Mouse (Mus musculus): ENCODE measurements at regions not wholly inside any gene's neighbourhood (a gene's known extent, or its start where the extent isn't known, plus 50 kb on each side); places are given as distances from the start of the nearest gene placed in this dataset.

DNA sequence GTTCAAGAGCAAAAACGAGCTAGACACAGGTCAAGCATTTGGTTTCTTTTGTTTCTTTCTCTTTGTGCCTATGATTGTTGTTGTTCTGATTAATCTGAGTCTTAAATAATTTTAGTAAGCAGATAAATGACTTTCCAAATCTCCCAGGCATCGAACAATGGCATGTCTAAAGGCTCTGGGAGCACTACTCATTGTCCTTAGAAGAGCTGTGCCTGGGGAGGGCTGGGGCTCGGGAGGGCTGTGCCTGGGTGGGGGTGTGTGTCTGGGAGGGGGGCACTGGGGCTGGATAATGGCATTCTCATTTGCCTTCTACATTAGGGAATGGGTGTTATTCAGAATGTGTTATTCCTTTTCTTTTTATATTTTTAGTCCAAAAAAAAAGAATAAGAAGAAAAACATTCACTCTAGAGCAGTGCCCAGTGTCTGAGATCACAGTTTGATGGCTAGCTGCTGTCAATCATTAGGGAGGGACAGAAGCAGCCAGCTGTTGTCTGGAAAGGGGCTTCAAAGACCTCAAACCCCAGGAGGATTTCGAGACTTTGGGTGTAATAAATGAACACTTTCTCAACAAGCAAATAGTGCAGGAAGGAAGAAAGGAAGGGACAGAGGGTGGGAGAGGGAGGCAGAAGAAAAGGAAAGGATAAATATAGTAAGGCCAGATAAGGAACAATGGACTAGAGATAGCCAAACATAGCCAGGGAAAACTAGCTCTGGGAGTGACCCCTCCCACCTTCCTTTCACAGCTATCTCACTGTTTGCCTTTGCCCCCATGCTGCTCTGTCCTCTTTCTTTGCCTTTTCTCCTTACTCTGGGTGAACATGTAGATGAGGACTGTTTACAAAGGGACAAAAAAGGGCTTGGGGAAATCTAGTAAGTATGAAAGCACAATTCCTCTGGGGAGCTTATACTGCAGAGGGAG, 264.2 kb upstream of the Pcsk5 start:
- no peak overlapping the region for H3K4me2 ChIP-seq
- ATAC-seq (ENCODE audit: low FRiP score), result no peak
- 0 out of 2 replicates have a peak, but pooled peaks cover 4% of the 10 kb centered on the region for H3K27me3 ChIP-seq (replicated peaks)
- H3K36me3 ChIP-seq, result no peaks in the 10 kb centered on the region
- 21% methylated on average over 4 of the region's 4 CpGs for WGBS
- H3K27ac ChIP-seq (replicated peaks), result no peak overlapping the region
- H3K4me3 ChIP-seq (replicated peaks), result no peak overlapping the region
- H3K9me3 ChIP-seq (replicated peaks), result no peaks in the 10 kb centered on the region
- H3K4me1 ChIP-seq, result peaks cover 10% of the 10 kb centered on the region
- no peak overlapping the region for H3K9ac ChIP-seq (replicated peaks)

DNA sequence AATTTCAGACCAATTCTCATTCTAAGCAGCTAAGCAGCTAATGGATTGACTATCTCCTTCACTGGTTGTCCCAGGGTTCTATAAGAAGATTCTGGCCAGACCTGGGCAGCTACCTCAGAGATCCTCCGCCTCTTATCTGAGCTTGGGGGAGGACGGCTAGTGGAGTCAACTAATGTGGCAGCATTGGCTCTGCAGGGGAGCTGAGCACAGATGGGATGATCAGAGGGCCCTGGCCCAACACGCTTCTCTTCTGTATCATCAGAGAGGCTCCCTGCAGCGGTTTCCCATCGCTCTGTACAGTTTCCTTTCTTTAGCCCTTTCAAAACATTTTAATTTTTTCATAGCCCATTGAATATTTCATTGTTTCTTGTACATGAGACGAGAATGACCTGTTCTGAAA, 245.9 kb upstream of the Pcsk5 start:
- no peak overlapping the region for H3K4me2 ChIP-seq
- no peaks in the 10 kb centered on the region for H3K9me3 ChIP-seq (replicated peaks)
- no peak overlapping the region for H3K27ac ChIP-seq (replicated peaks)
- ATAC-seq (ENCODE audit: low FRiP score), result no peak
- H3K36me3 ChIP-seq, result no peaks in the 10 kb centered on the region
- 81% methylated on average over 6 of the region's 6 CpGs for WGBS
- no peak overlapping the region for H3K4me3 ChIP-seq (replicated peaks)
- H3K4me1 ChIP-seq, result no peaks in the 10 kb centered on the region
- no peak overlapping the region for H3K9ac ChIP-seq (replicated peaks)
- no peaks in the 10 kb centered on the region for H3K27me3 ChIP-seq (replicated peaks)

DNA sequence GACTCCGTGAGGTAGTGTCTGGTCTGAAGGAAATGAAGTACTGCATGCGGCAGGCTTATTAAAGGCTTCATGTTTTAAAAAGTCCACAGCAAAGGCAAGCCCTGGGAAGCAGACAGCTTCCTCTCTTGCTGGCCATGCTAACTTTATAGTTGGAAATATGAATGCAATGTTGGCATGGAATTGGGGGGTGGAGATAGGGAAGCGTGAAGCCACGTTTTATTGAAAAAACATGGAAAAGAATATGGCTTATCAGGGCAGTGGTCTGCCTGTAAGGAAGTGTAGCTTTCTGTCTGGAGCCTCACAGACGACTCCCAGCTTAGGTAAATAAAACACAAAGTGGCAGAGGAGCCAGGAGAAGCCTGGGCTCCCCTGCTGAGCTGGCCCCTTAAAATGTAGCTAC, 231.5 kb upstream of the Pcsk5 start:
- no peak overlapping the region for H3K9ac ChIP-seq (replicated peaks)
- H3K27me3 ChIP-seq (replicated peaks), result no peaks in the 10 kb centered on the region
- H3K36me3 ChIP-seq, result no peaks in the 10 kb centered on the region
- H3K4me3 ChIP-seq (replicated peaks), result no peak overlapping the region
- H3K4me1 ChIP-seq, result no peaks in the 10 kb centered on the region
- ATAC-seq (ENCODE audit: low FRiP score), result no peak
- H3K4me2 ChIP-seq, result no peak overlapping the region
- H3K9me3 ChIP-seq (replicated peaks), result no peaks in the 10 kb centered on the region
- 64% methylated on average over 5 of the region's 5 CpGs for WGBS
- H3K27ac ChIP-seq (replicated peaks), result no peak overlapping the region

DNA sequence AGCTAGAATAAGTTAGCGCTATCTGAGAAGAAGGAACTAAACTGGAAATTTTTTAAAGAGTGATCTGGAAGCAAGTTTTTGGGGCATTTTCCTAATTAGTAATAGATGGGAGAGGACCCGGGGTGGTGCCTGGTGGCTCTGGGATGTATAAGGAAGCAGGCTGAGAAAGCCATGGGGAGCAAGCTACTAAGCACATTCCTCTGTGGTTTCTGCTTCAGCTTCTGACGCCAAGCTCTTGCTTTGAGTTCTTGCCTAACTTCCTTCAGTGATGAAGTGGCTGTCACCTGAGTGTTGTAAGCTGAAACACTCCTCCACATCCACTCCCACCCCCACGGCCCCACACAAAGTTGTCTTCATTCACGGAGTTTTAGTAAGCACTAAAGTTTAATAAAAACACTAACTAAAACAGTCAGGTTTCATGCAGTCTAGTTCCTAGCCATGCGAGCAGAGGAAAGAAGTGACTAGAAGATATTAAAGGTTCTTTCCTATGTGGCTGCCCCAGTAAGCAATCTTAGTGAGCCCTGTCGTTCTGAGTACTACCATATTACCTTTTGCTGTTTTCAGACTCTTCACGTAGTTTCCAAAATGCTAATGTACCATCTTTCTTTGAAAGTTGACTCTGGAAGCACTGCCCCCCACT, 230.5 kb upstream of the Pcsk5 start:
- 88% methylated on average over 8 of the region's 8 CpGs for WGBS
- H3K4me2 ChIP-seq, result no peak overlapping the region
- no peak for ATAC-seq (ENCODE audit: low FRiP score)

GRCm38 (mm10) chr19:18057256-18057890, 219.9 kb upstream of the Pcsk5 start:
- no peak for ATAC-seq (ENCODE audit: low FRiP score)
- WGBS, result 60% methylated on average over 7 of the region's 7 CpGs

More for the DNA sequence above, 230.5 kb upstream of the Pcsk5 start:
- Histone ChIP-seq H3K9me3 (replicated peaks) (no peaks in the 10 kb centered on the region), H3K4me3 (replicated peaks) (no peak overlapping the region), H3K27me3 (replicated peaks) (no peaks in the 10 kb centered on the region), H3K27ac (replicated peaks) (no peak overlapping the region), H3K9ac (replicated peaks) (no peak overlapping the region), H3K36me3 (no peaks in the 10 kb centered on the region), H3K4me1 (no peaks in the 10 kb centered on the region)

DNA sequence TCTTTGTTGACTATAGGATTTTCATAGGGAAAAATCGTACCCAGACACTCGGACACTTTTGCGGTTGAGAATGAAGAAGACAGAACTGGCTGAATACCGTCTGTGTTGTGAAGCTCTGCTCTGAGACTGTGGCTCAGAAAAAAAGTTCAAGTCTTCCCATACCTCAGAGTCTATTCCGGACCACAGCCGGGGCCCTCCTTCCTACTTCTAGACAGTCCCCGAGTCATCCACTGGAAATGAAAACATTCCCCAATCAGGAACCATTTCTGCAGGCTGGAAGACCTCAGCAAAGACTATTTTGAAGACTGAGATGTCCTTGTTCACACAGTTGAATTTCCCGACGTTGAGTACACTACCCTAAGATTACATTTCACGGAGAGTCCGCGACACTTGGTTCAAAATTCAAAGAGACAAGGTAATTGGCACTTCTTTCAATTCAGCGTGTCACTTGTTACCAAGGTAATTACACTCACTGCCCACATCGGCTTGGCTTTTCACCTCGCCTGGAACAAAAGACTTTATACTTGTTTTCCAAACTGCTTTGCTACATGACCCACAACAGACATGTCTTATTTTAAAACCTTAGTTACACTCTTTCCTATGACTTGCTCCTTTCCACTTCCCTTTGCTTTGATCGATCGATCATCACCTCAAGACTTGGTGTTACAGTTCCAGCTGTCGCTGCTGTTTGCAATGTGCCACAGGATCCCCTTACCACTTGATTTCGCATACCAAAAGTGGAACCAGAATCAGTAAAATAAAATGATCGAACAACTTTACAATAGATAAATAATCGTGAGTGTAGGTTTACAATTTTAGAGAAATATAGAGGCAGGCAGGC, 219.2 kb upstream of the Pcsk5 start:
- no peaks in the 10 kb centered on the region for H3K27me3 ChIP-seq (replicated peaks)
- ATAC-seq (ENCODE audit: low FRiP score), result no peak
- H3K9ac ChIP-seq (replicated peaks), result no peak overlapping the region
- 51% methylated on average over 21 of the region's 21 CpGs for WGBS
- H3K9me3 ChIP-seq (replicated peaks), result no peaks in the 10 kb centered on the region
- H3K4me1 ChIP-seq, result no peaks in the 10 kb centered on the region
- H3K27ac ChIP-seq (replicated peaks), result no peak overlapping the region
- no peaks in the 10 kb centered on the region for H3K36me3 ChIP-seq
- H3K4me3 ChIP-seq (replicated peaks), result no peak overlapping the region
- H3K4me2 ChIP-seq, result no peak overlapping the region

More at GRCm38 (mm10) chr19:18057256-18057890, 219.9 kb upstream of the Pcsk5 start:
- Histone ChIP-seq H3K27me3 (replicated peaks) (no peaks in the 10 kb centered on the region), H3K36me3 (no peaks in the 10 kb centered on the region), H3K4me3 (replicated peaks) (no peak overlapping the region), H3K27ac (replicated peaks) (no peak overlapping the region), H3K4me2 (no peak overlapping the region), H3K4me1 (no peaks in the 10 kb centered on the region), H3K9me3 (replicated peaks) (no peaks in the 10 kb centered on the region), H3K9ac (replicated peaks) (no peak overlapping the region)

GRCm38 (mm10) chr19:18050353-18050752, 212.9 kb upstream of the Pcsk5 start:
- no peak overlapping the region for H3K9ac ChIP-seq (replicated peaks)
- H3K4me1 ChIP-seq, result no peaks in the 10 kb centered on the region
- no peak for ATAC-seq (ENCODE audit: low FRiP score)
- 90% methylated on average over 2 of the region's 2 CpGs for WGBS
- H3K9me3 ChIP-seq (replicated peaks), result no peaks in the 10 kb centered on the region
- no peak overlapping the region for H3K27ac ChIP-seq (replicated peaks)
- H3K36me3 ChIP-seq, result no peaks in the 10 kb centered on the region
- H3K4me3 ChIP-seq (replicated peaks), result no peak overlapping the region
- H3K27me3 ChIP-seq (replicated peaks), result no peaks in the 10 kb centered on the region
- H3K4me2 ChIP-seq, result no peak overlapping the region

DNA sequence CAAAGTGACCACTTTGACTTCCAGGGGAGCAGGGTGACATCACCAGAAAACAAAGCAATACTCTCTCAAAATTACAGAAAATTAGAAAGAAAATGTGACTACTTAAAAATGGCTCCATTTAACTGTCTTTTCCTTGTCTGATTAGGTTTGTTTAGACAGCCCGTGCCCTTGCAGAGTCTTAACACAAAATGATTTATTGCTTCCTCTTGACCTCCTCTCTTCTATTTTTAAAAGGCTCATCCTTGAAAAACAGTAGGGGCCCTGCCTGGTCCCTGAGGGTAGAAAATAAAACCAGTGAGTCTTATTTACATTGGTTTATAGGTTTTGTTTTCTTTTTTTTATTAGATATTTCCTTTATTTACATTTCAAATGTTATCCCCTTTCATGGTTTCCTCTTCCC, 196.8 kb upstream of the Pcsk5 start:
- WGBS, result 13% methylated on average over 1 of the region's 1 CpGs
- no peaks in the 10 kb centered on the region for H3K36me3 ChIP-seq

GRCm38 (mm10) chr19:18033599-18033998, 196.2 kb upstream of the Pcsk5 start:
- Histone ChIP-seq H3K27ac (replicated peaks) (no peak overlapping the region), H3K4me2 (no peak overlapping the region), H3K4me1 (no peaks in the 10 kb centered on the region), H3K9ac (replicated peaks) (no peak overlapping the region), H3K27me3 (replicated peaks) (no peaks in the 10 kb centered on the region), H3K36me3 (no peaks in the 10 kb centered on the region), H3K9me3 (replicated peaks) (no peaks in the 10 kb centered on the region), H3K4me3 (replicated peaks) (no peak overlapping the region)
- no peak for ATAC-seq (ENCODE audit: low FRiP score)
- WGBS, result 73% methylated on average over 5 of the region's 5 CpGs

More for the DNA sequence above, 196.8 kb upstream of the Pcsk5 start:
- Histone ChIP-seq H3K27me3 (replicated peaks) (no peaks in the 10 kb centered on the region), H3K4me1 (no peaks in the 10 kb centered on the region), H3K27ac (replicated peaks) (no peak overlapping the region), H3K9ac (replicated peaks) (no peak overlapping the region), H3K4me2 (no peak overlapping the region), H3K4me3 (replicated peaks) (no peak overlapping the region), H3K9me3 (replicated peaks) (no peaks in the 10 kb centered on the region)
- ATAC-seq (ENCODE audit: low FRiP score), result no peak

GRCm38 (mm10) chr19:18025877-18026276, 188.4 kb upstream of the Pcsk5 start:
- 88% methylated on average over 4 of the region's 4 CpGs for WGBS
- Histone ChIP-seq H3K4me2 (no peak overlapping the region), H3K27ac (replicated peaks) (no peak overlapping the region), H3K36me3 (no peaks in the 10 kb centered on the region), H3K9me3 (replicated peaks) (no peaks in the 10 kb centered on the region), H3K4me3 (replicated peaks) (no peak overlapping the region), H3K27me3 (replicated peaks) (no peaks in the 10 kb centered on the region), H3K4me1 (no peaks in the 10 kb centered on the region), H3K9ac (replicated peaks) (no peak overlapping the region)
- ATAC-seq (ENCODE audit: low FRiP score), result no peak

- Histone ChIP-seq H3K4me2 (no peak overlapping the region), H3K4me3 (replicated peaks) (no peak overlapping the region), H3K27ac (replicated peaks) (no peak overlapping the region), H3K9me3 (replicated peaks) (no peaks in the 10 kb centered on the region), H3K9ac (replicated peaks) (no peak overlapping the region), H3K27me3 (replicated peaks) (no peaks in the 10 kb centered on the region), H3K36me3 (no peaks in the 10 kb centered on the region), H3K4me1 (no peaks in the 10 kb centered on the region)
- 79% methylated on average over 2 of the region's 2 CpGs for WGBS
- ATAC-seq (ENCODE audit: low FRiP score), result no peak
Measured at GRCm38 (mm10) chr19:18020351-18020750, 182.9 kb upstream of the Pcsk5 start.
